Mouse (Mus musculus) midbrain, embryonic 12.5 days (tissue): ENCODE measurements around the gene Arid4a. TPM values are rescaled to one million over a fixed set of nuclear protein-coding genes. Genes with fewer than 3 reads are reported as not detected.
A peak's percentile ranks its signal among the peaks of the same experiment; 100 is the strongest.
"Not testable (repeated sequence)": the region's sequence is repeated elsewhere in the genome, so short reads cannot be mapped to it uniquely, and the experiment has no call there.

Source experiments
- ATAC-seq: fragments of 200-750 bp; cut with Nextera tagmentation; 2 replicates; pipeline ENCODE4 v1.8.0; 2017; ENCODE audit warnings: low read depth, moderate TSS enrichment, moderate library complexity; ENCODE audit not compliant: low FRiP score
- H3K27ac ChIP-seq: fragments of 300-500 bp; sonication (generic); replicated peaks from 2 replicates; pipeline ENCODE4 v1.5.1; 2016; ENCODE audit warnings: mild to moderate bottlenecking
- H3K27me3 ChIP-seq: fragments of 300-500 bp; sonication (generic); 2 replicates; pipeline ENCODE4 v1.6.1; 2016; ENCODE audit warnings: mild to moderate bottlenecking
- H3K36me3 ChIP-seq: fragments of 300-500 bp; sonication (generic); 2 replicates; pipeline ENCODE4 v1.6.1; 2016
- H3K4me1 ChIP-seq: fragments of 300-500 bp; sonication (generic); 2 replicates; pipeline ENCODE4 v1.6.1; 2016
- H3K4me2 ChIP-seq: fragments of 300-500 bp; sonication (generic); replicated peaks from 2 replicates; pipeline ENCODE4 v1.6.1; 2016; ENCODE audit warnings: mild to moderate bottlenecking, moderate library complexity
- H3K4me3 ChIP-seq: fragments of 300-500 bp; sonication (generic); 2 replicates; pipeline ENCODE4 v1.5.1; 2016; ENCODE audit warnings: mild to moderate bottlenecking
- H3K9ac ChIP-seq: fragments of 300-500 bp; sonication (generic); replicated peaks from 2 replicates; pipeline ENCODE4 v1.6.1; 2016; ENCODE audit warnings: mild to moderate bottlenecking, moderate library complexity
- H3K9me3 ChIP-seq: fragments of 300-500 bp; sonication (generic); 2 replicates; pipeline ENCODE4 v1.6.1; 2016; ENCODE audit warnings: mild to moderate bottlenecking
- WGBS: fragments of 180-500 bp; shearing (Covaris S2); methylation state at CpG from one replicate; pipeline ENCODE4 v1.1.7; 2016; 5-methylcytosine and 5-hydroxymethylcytosine counted together
- polyA plus RNA-seq: library from polyadenylated mRNA; unstranded; fragments of >200 nt; fragmentation: Nextera tagmentation; extraction: Ambion mirVana; gene quantifications from 2 replicates; pipeline ENCODE4 v1.2.1, GENCODE M21; 2016

The Arid4a gene
- polyA plus RNA-seq, 1 experiment from 2014 or later, result 37.1 TPM

GRCm38 (mm10) chr12:71017242-71017571 lies 1.4 kb downstream of the Arid4a start:
- Histone ChIP-seq H3K27ac (peak overlapping the region; percentile 97), H3K36me3 (peaks cover 26% of the 10 kb centered on the region), H3K4me1 (peaks cover 21% of the 10 kb centered on the region), H3K4me2 (peak overlapping the region; percentile 65), H3K9me3 (no peaks in the 10 kb centered on the region), H3K9ac (peak overlapping the region; percentile 90), H3K27me3 (no peaks in the 10 kb centered on the region), H3K4me3 (peak overlapping the region; percentile 98)
- no peak for ATAC-seq
- 25% methylated on average over 5 of the region's 5 CpGs for WGBS

- Histone ChIP-seq H3K9me3 (no peaks in the 10 kb centered on the region), H3K4me1 (peaks cover 18% of the 10 kb centered on the region), H3K9ac (no peak overlapping the region), H3K36me3 (peaks cover 27% of the 10 kb centered on the region), H3K4me2 (peak overlapping the region; percentile 65), H3K27ac (no peak overlapping the region), H3K27me3 (no peaks in the 10 kb centered on the region), H3K4me3 (no peak overlapping the region)
- ATAC-seq, result no peak
- WGBS, result 89% methylated on average over 10 of the region's 10 CpGs
These were observed 2.0 kb downstream of the Arid4a start for GRCm38 (mm10) chr12:71017827-71018226.

DNA sequence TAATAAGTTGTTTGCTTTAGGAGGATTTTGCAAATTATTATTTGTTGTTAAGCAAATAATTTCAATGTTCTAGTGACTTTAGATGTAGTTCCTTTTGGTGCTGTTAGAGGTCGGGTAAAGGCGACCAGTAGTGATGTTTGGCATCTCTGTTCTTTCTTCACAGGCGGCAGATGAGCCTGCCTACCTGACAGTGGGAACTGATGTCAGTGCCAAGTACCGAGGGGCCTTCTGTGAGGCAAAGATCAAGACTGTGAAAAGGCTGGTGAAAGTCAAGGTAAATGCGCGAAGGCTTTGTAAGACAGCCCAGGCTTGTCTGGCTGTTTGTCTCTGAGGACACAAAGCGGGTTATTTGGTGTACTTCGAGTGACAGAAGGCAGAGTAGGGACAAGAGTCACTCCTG lies 3.4 kb downstream of the Arid4a start:
- no peaks in the 10 kb centered on the region for H3K27me3 ChIP-seq
- H3K4me3 ChIP-seq, result no peak overlapping the region
- WGBS, result 89% methylated on average over 8 of the region's 8 CpGs
- peaks cover 8% of the 10 kb centered on the region for H3K4me1 ChIP-seq
- no peak overlapping the region for H3K27ac ChIP-seq
- H3K9ac ChIP-seq, result no peak overlapping the region
- no peak for ATAC-seq
- H3K9me3 ChIP-seq, result no peaks in the 10 kb centered on the region
- peaks cover 37% of the 10 kb centered on the region for H3K36me3 ChIP-seq
- no peak overlapping the region for H3K4me2 ChIP-seq

- ATAC-seq, result no peak
- no peaks in the 10 kb centered on the region for H3K9me3 ChIP-seq
- H3K4me2 ChIP-seq, result no peak overlapping the region
- peaks cover 72% of the 10 kb centered on the region for H3K36me3 ChIP-seq
- no peak overlapping the region for H3K4me3 ChIP-seq
- H3K27me3 ChIP-seq, result no peaks in the 10 kb centered on the region
- WGBS, result 97% methylated on average over 10 of the region's 10 CpGs
- no peak overlapping the region for H3K9ac ChIP-seq
- no peaks in the 10 kb centered on the region for H3K4me1 ChIP-seq
- no peak overlapping the region for H3K27ac ChIP-seq
These were observed 8.6 kb downstream of the Arid4a start for GRCm38 (mm10) chr12:71024411-71024810.

DNA sequence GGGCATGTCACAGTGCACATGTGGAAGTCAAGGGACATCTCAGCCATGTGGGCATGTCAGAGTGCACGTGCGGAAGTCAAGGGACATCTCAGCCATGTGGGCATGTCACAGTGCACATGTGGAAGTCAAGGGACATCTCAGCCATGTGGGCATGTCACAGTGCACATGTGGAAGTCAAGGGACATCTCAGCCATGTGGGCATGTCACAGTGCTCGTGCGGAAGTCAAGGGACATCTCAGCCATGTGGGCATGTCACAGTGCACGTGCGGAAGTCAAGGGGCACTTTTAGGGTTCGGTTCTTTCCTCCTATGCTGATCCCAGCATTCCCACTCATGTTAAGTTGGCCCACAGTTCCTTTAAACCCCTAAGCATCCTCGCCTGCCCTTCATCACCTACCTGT lies 12.5 kb downstream of the Arid4a start:
- H3K36me3 ChIP-seq, result peaks cover 68% of the 10 kb centered on the region
- H3K4me2 ChIP-seq, H3K4me3 ChIP-seq, ATAC-seq, H3K27ac ChIP-seq, H3K9me3 ChIP-seq, H3K9ac ChIP-seq, H3K27me3 ChIP-seq, H3K4me1 ChIP-seq: not testable (repeated sequence)
- 94% methylated on average over 8 of the region's 8 CpGs for WGBS

DNA sequence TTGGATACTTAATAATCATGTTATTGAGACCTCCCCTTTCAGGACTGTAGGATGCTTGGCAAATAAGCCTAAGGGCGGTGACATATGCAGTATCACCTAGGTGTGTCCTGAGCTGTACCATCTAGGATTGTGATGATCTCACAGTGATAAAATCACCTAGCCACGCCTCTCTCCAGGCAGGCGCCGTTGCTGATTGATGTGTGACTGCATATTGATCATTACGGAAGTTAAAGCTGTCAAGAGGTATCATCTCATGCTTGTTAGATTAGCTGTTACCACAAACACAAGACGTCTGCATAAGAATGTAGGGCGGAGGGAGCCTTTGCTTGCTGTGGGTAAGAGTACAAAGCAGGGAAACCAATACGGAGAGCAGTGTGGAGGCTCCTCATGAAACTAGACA lies 14.5 kb downstream of the Arid4a start:
- no peak overlapping the region for H3K27ac ChIP-seq
- WGBS, result 90% methylated on average over 8 of the region's 8 CpGs

DNA sequence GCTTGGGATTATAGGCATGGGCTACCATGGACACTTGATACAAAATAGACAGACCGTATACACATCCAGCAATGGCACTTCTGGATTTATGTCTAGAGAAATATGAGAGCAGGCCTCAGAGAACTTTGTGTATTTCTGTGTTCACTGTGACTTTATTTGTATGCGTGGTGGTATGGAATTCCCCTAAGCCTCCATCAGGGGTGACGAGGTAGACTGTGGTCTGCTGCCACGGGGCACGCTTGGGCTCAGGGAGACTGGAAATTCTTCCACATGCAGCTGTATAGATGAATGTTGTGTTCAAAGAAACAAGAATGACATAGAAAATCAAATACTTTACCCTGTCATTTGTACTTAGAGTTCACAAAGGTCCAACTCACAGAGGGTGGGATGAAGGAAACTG lies 14.9 kb downstream of the Arid4a start:
- H3K9ac ChIP-seq, result no peak overlapping the region
- no peak overlapping the region for H3K27ac ChIP-seq
- H3K4me3 ChIP-seq, result no peak overlapping the region
- WGBS, result 90% methylated on average over 5 of the region's 5 CpGs
- ATAC-seq, result no peak
- peaks cover 44% of the 10 kb centered on the region for H3K36me3 ChIP-seq
- no peak overlapping the region for H3K4me2 ChIP-seq
- no peaks in the 10 kb centered on the region for H3K9me3 ChIP-seq
- no peaks in the 10 kb centered on the region for H3K27me3 ChIP-seq
- H3K4me1 ChIP-seq, result no peaks in the 10 kb centered on the region

More for the DNA sequence above, 14.5 kb downstream of the Arid4a start:
- no peaks in the 10 kb centered on the region for H3K27me3 ChIP-seq
- H3K9me3 ChIP-seq, result no peaks in the 10 kb centered on the region
- no peak overlapping the region for H3K4me3 ChIP-seq
- H3K36me3 ChIP-seq, result peaks cover 48% of the 10 kb centered on the region
- H3K9ac ChIP-seq, result no peak overlapping the region
- H3K4me1 ChIP-seq, result no peaks in the 10 kb centered on the region
- H3K4me2 ChIP-seq, result no peak overlapping the region
- no peak for ATAC-seq

DNA sequence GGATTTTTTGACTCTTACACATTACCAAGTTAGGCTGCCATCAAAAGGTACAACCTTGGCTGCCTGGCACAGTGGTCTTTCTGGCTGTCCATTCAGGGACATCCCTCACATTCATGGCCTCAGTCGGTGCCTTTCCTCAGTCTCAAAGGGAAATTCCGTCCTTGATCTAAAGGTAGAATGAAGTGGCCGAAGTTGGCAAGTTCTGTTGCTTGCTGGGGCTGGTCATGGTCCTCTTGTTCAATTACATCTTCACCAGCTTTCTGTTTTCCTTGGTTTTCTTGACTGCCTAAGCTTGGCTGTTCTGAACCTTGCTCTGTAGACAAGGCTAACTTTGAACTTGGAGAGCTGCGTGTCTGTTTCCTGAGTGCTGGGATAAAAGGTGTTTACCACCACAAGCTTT lies 20.0 kb downstream of the Arid4a start:
- no peak for ATAC-seq
- Histone ChIP-seq H3K4me1 (no peaks in the 10 kb centered on the region), H3K9me3 (no peaks in the 10 kb centered on the region), H3K4me2 (no peak overlapping the region), H3K27me3 (no peaks in the 10 kb centered on the region), H3K9ac (no peak overlapping the region), H3K4me3 (no peak overlapping the region), H3K27ac (no peak overlapping the region), H3K36me3 (peaks cover 43% of the 10 kb centered on the region)
- WGBS, result 89% methylated on average over 4 of the region's 4 CpGs

DNA sequence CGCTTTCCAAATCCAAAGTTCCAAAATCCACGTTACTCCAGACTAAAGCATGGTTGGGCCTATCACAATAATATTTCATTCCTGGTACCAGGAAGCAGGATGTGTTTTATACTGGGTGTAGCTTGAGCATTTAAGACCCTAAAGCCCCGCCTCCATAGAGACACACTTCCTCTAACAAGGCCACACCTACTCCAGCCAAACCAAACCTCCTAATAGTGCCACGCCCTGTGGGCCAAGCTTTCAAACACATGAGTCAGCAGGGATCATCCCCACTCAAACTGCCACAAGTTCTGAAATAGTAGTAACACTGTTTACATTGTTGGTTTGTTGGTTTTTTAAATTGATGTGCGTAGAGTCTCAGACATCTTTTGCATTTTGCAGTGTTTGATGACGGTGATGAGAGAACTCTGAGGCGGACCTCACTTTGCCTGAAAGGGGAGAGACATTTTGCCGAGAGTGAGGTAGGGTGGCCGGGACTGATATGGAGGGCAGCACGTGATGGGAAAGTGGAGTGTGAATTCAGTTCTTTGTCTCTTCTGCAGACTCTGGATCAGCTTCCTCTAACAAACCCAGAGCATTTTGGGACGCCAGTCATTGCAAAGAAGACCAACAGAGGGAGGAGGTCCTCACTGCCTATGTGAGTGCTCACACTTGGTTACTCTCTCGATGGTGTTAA lies 21.1 kb downstream of the Arid4a start:
- WGBS, result 92% methylated on average over 12 of the region's 12 CpGs
- H3K4me1 ChIP-seq, result no peaks in the 10 kb centered on the region
- no peak overlapping the region for H3K4me2 ChIP-seq
- no peak for ATAC-seq
- no peaks in the 10 kb centered on the region for H3K27me3 ChIP-seq
- peaks cover 48% of the 10 kb centered on the region for H3K36me3 ChIP-seq
- H3K27ac ChIP-seq, result no peak overlapping the region
- H3K9ac ChIP-seq, result no peak overlapping the region
- H3K9me3 ChIP-seq, result no peaks in the 10 kb centered on the region
- H3K4me3 ChIP-seq, result no peak overlapping the region

DNA sequence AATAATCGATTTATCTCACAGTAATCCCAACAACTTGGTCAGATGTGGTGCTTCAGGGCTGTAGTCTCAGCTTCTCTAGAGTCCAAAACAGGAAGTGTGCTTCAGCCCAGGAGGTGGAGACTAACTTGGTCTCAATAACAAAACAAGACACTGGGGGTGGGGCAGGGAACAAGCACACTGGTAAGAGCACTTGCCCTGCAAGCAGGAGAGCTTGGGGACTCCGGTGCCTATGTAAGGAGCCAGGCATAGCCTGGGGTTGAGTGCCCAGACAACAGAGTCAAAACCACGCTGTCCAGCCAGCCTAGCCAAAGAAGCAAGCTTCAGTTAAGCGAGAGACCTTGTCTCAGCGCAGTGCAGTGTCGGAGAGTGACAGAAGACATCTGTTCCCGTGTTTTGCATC lies 24.7 kb downstream of the Arid4a start:
- no peak overlapping the region for H3K27ac ChIP-seq
- H3K9ac ChIP-seq, result no peak overlapping the region
- no peak for ATAC-seq
- H3K9me3 ChIP-seq, result no peaks in the 10 kb centered on the region
- no peaks in the 10 kb centered on the region for H3K27me3 ChIP-seq
- H3K4me3 ChIP-seq, result no peak overlapping the region
- no peak overlapping the region for H3K4me2 ChIP-seq
- no peaks in the 10 kb centered on the region for H3K4me1 ChIP-seq
- H3K36me3 ChIP-seq, result peaks cover 64% of the 10 kb centered on the region
- WGBS, result 96% methylated on average over 7 of the region's 7 CpGs

DNA sequence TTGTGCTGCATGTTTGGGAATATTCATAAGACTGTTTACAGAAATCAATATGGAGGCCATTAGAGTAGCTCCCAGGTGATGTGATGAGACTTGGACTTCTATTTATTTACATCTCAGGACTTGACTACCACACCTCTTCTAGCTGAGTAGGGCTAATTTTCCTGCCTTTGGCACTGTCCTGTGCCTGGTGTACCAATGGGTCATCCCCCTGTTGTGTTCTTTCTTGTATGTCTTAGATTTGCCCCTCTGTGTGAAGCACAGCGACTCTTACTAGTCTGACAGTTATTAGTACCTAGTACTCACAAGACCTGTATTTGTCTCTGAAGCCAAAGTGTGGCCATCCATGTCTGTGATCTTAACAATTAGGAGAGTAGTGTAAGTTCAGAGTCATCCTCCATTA lies 26.7 kb downstream of the Arid4a start:
- H3K27ac ChIP-seq, result no peak overlapping the region
- no peak for ATAC-seq

DNA sequence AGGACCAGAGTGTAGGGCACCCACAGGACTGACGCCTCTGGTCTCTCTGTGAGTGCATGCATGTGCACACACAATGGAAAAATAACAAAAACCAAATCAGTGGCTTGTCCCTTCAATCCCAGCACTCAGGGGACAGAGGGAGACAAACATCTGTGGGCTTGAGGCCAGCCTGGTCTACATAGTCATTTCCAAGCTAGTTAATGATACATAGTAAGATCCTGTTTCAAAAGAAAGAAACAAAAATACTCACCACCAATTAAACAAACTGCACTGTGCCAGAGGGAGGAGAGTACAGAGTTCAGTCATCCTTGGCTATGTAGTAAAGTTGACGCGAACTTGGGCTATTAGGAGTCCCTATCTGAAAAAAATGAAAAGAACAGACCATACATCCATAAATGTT lies 27.8 kb downstream of the Arid4a start:
- WGBS, result 90% methylated on average over 3 of the region's 3 CpGs
- Histone ChIP-seq H3K27me3 (no peaks in the 10 kb centered on the region), H3K4me3 (no peak overlapping the region), H3K36me3 (peaks cover 59% of the 10 kb centered on the region), H3K4me2 (no peak overlapping the region), H3K4me1 (peaks cover 8% of the 10 kb centered on the region), H3K9ac (no peak overlapping the region), H3K27ac (no peak overlapping the region), H3K9me3 (no peaks in the 10 kb centered on the region)
- no peak for ATAC-seq

More for the DNA sequence above, 26.7 kb downstream of the Arid4a start:
- Histone ChIP-seq H3K9me3 (no peaks in the 10 kb centered on the region), H3K27me3 (no peaks in the 10 kb centered on the region), H3K4me3 (no peak overlapping the region), H3K4me2 (no peak overlapping the region), H3K9ac (no peak overlapping the region), H3K36me3 (peaks cover 67% of the 10 kb centered on the region), H3K4me1 (peaks cover 4% of the 10 kb centered on the region)
- 94% methylated on average over 1 of the region's 1 CpGs for WGBS

DNA sequence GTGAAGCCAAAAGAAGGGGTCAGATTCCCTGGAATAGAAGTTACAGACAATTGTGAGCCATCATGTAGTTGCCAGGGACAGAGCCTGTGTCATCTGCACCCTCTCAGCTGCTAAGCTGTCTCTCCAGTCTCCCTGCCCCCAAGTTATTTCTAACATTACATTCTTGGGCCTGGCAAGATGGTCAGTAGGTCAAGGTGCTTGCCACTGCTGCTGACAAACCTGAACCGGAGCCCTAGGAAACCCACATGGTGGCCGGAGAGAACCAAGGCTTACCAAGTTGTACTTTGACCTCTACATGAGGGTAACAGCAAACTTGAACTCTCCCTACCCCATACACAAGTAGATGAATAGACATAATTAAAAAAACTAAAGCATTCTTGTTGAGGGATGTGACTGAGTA lies 28.7 kb downstream of the Arid4a start:
- Histone ChIP-seq H3K4me3 (no peak overlapping the region), H3K27me3 (no peaks in the 10 kb centered on the region), H3K27ac (no peak overlapping the region), H3K4me2 (no peak overlapping the region), H3K9ac (no peak overlapping the region), H3K36me3 (peaks cover 51% of the 10 kb centered on the region), H3K4me1 (peaks cover 12% of the 10 kb centered on the region), H3K9me3 (no peaks in the 10 kb centered on the region)
- 90% methylated on average over 2 of the region's 2 CpGs for WGBS
- no peak for ATAC-seq
